Comparison of ENCODE assay signal across 26 mouse cellular contexts in the genomic region with DNA sequence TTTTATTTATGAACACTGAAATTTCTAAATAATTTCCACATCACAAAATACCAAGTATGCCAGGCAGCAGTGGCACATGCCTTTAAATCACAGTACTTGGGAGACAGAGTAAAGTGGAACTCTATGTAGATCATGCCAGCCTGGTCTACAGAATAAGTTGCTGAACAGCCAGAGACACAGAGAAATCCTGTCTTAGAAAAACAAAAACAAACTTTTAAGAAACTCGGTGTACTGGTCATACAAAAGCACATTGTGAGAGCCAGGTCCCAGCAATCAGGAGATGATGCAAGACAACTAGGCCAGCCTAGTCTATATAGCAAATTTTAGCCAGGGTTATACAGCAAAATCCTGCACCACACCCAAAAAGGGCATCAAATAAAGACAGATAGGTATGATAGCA.
"Had no signal": no experiment of that assay in that cellular context is flagged by ENCODE, and none has a peak within 500 bp of the region (broad histone marks: within the 10 kb centered on the region; RNA-seq: fewer than 3 reads in every experiment).

No protein-coding gene starts in this region.

- H3K4me2 ChIP-seq: heart, embryonic 12.5 days; hindbrain, embryonic 12.5 days; hindbrain, embryonic 14.5 days; intestine, embryonic 15.5 days; limb, embryonic 12.5 days; liver, embryonic 13.5 days; liver, embryonic 15.5 days had no signal

- DNase-seq: gastrocnemius, adult 2 months; gastrocnemius, postnatal 10 days; gastrocnemius, postnatal 36 days; heart, postnatal 10 days; heart, postnatal 4 days; kidney, adult 18-20 months; kidney, adult 8-10 months; kidney, postnatal 10 days; kidney, postnatal 25 days; kidney, postnatal 4 days; liver; liver, embryonic 13.5 days had no signal

- H3K4me3 ChIP-seq: gastrocnemius, adult 2 months; heart, embryonic 10.5 days; heart, embryonic 12.5 days; hindbrain, embryonic 10.5 days; hindbrain, embryonic 12.5 days; intestine, embryonic 15.5 days; layer of hippocampus, adult 2 months; left cerebral cortex, adult 2 months; limb, embryonic 10.5 days; limb, embryonic 12.5 days; liver, embryonic 13.5 days; liver, embryonic 15.5 days had no signal

- H3K4me1 ChIP-seq: heart, embryonic 12.5 days; hindbrain, embryonic 10.5 days; hindbrain, embryonic 12.5 days; intestine, embryonic 15.5 days; limb, embryonic 10.5 days; limb, embryonic 12.5 days; liver, embryonic 13.5 days; liver, embryonic 15.5 days had no signal

- ATAC-seq: hindbrain, embryonic 16.5 days; inflammation-experienced regulatory T-cells, adult 6 months; intestine, embryonic 15.5 days; intestine, postnatal 0 days had no signal

- H3K9ac ChIP-seq: heart, embryonic 12.5 days; hindbrain, embryonic 12.5 days; hindbrain, embryonic 14.5 days; intestine, embryonic 15.5 days; limb, embryonic 12.5 days; liver, embryonic 13.5 days; liver, embryonic 15.5 days had no signal

- H3K27me3 ChIP-seq: heart, embryonic 12.5 days; hindbrain, embryonic 12.5 days; intestine, embryonic 15.5 days; limb, embryonic 12.5 days; liver, embryonic 13.5 days; liver, embryonic 15.5 days had no signal

- H3K9me3 ChIP-seq: heart, embryonic 10.5 days; heart, embryonic 12.5 days; hindbrain, embryonic 10.5 days; hindbrain, embryonic 12.5 days; intestine, embryonic 15.5 days; limb, embryonic 10.5 days; limb, embryonic 12.5 days; liver, embryonic 13.5 days; liver, embryonic 15.5 days had no signal

- H3K27ac ChIP-seq: gastrocnemius, adult 2 months; heart, embryonic 10.5 days; hindbrain, embryonic 10.5 days; hindbrain, embryonic 12.5 days; hindbrain, embryonic 14.5 days; intestine, embryonic 15.5 days; layer of hippocampus, adult 2 months; left cerebral cortex, adult 2 months; limb, embryonic 10.5 days; limb, embryonic 12.5 days; liver, embryonic 13.5 days; liver, embryonic 15.5 days had no signal

- H3K36me3 ChIP-seq: heart, embryonic 10.5 days; heart, embryonic 12.5 days; hindbrain, embryonic 10.5 days; hindbrain, embryonic 12.5 days; intestine, embryonic 15.5 days; limb, embryonic 10.5 days; limb, embryonic 12.5 days; liver, embryonic 13.5 days; liver, embryonic 15.5 days had no signal
